Mouse (Mus musculus): ENCODE results near the gene Sergef. TPM values are rescaled to one million over a fixed set of nuclear protein-coding genes. Genes with fewer than 3 reads are reported as not detected.
"Not testable (repeated sequence)": the region's sequence is repeated elsewhere in the genome, so short reads cannot be mapped to it uniquely, and the experiment has no call there.

Sergef gene
- polyA plus RNA-seq, 1 experiment = 38.7 TPM

GRCm38 (mm10) chr7:46586621-46587216, 52.9 kb downstream of the Sergef start:
- no peak for TF ChIP-seq POLR2A (IDR thresholded peaks at IDR 0.05; ENCODE audit: borderline replicate concordance, insufficient read depth, low read length)
- no peak for TF ChIP-seq CTCF (IDR thresholded peaks at IDR 0.05; ENCODE audit: borderline replicate concordance, insufficient read depth, low read depth, low read length)
- peaks cover 25% of the 10 kb centered on the region for H3K4me1 ChIP-seq (ENCODE audit: control insufficient read depth, insufficient read depth, low read length)
- peak; percentile 49 to 61 for DNase-seq
- H3K27ac ChIP-seq (ENCODE audit: insufficient read depth, low read length) = no peak overlapping the region
- no peak overlapping the region for H3K4me3 ChIP-seq (replicated peaks; ENCODE audit: insufficient read depth, low read depth, low read length)
- WGBS = 41% methylated on average over 10 of the region's 10 CpGs
- H3K27me3 ChIP-seq (ENCODE audit: control insufficient read depth, insufficient read depth, low read length) = no peaks in the 10 kb centered on the region

DNA sequence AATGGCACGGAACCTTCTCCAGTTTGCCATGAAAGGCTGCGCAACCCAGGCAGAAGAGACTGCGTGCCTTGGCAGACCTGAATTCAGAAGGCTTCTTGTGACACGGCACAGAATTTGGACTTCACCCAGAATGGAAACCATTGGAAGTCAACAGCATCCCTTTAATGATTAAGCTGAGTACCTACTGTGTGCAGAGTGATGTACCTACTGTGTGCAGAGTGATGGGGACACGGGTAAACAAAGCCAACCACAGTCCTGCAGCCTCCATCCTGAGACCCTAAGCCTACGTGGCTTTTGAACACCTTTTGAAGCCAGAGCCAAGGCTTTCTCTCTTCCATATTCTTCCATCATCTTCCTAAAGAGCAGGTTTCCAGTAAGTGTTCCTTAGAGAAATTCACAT, 56.9 kb downstream of the Sergef start:
- H3K4me3 ChIP-seq (replicated peaks; ENCODE audit: insufficient read depth, low read depth, low read length) = no peak overlapping the region
- H3K27ac ChIP-seq (ENCODE audit: insufficient read depth, low read length) = no peak overlapping the region
- peaks cover 15% of the 10 kb centered on the region for H3K4me1 ChIP-seq (ENCODE audit: control insufficient read depth, insufficient read depth, low read length)
- WGBS = 93% methylated on average over 6 of the region's 6 CpGs
- no peaks in the 10 kb centered on the region for H3K27me3 ChIP-seq (ENCODE audit: control insufficient read depth, insufficient read depth, low read length)
- DNase-seq = no peak
- TF ChIP-seq POLR2A (IDR thresholded peaks at IDR 0.05; ENCODE audit: borderline replicate concordance, insufficient read depth, low read length) (no peak), CTCF (IDR thresholded peaks at IDR 0.05; ENCODE audit: borderline replicate concordance, insufficient read depth, low read depth, low read length) (no peak)

DNA sequence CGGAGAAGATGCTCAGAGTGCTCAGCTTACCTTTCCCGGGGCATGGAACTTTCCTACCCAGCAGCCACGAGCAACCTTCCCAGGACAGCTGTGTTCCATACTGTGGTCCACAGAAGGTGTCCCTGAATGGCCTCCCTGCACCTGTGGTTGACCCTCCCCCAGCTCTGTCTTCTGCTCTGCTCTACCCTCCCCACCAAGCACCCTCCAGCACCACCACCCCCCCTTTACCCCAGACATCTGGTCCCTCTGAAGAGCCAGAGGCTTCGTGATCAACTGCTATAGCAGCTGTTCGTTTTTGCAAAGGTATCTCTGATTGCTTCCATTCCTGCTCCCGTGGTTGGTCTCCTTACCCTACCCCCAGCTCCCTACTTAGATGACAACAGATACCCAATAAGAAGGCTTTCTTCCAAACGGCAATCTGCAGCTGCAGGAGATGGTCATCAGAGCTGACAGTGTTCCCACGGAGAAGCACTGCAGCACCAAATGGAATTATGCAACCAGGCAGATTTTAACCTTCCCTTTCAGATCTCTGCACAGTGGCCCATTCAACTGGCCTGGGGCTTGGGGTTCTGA, 58.2 kb downstream of the Sergef start:
- Histone ChIP-seq H3K4me1 (ENCODE audit: control insufficient read depth, insufficient read depth, low read length) (peaks cover 4% of the 10 kb centered on the region), H3K4me3 (replicated peaks; ENCODE audit: insufficient read depth, low read depth, low read length) (no peak overlapping the region), H3K27me3 (ENCODE audit: control insufficient read depth, insufficient read depth, low read length) (no peaks in the 10 kb centered on the region), H3K27ac (ENCODE audit: insufficient read depth, low read length) (no peak overlapping the region)
- WGBS = 52% methylated on average over 8 of the region's 8 CpGs
- TF ChIP-seq POLR2A (IDR thresholded peaks at IDR 0.05; ENCODE audit: borderline replicate concordance, insufficient read depth, low read length) = no peak
- no peak for TF ChIP-seq CTCF (IDR thresholded peaks at IDR 0.05; ENCODE audit: borderline replicate concordance, insufficient read depth, low read depth, low read length)
- no peak for DNase-seq

DNA sequence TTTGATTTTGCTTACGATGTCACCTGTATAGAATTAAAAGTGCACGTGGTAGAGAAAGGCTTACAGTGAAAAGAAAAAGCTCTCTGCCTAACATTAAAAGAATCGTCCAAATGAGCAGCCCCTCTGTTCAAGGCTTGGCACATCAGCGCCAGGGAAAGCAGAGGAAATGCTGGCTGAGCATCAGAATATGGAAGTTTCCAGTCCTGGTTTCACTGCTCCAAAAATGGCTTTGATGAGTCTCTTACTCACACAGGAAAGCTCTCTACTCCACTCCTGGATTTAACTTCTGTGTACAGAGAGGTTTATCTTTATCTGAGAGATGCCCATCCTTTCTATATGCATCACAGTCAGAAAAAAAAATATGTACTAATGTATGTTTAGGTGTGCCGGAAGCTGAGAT, 61.5 kb downstream of the Sergef start:
- H3K27me3 ChIP-seq (ENCODE audit: control insufficient read depth, insufficient read depth, low read length) = no peaks in the 10 kb centered on the region
- H3K27ac ChIP-seq (ENCODE audit: insufficient read depth, low read length) = no peak overlapping the region
- WGBS = 69% methylated on average over 5 of the region's 5 CpGs
- peaks cover 19% of the 10 kb centered on the region for H3K4me1 ChIP-seq (ENCODE audit: control insufficient read depth, insufficient read depth, low read length)
- TF ChIP-seq POLR2A (IDR thresholded peaks at IDR 0.05; ENCODE audit: borderline replicate concordance, insufficient read depth, low read length) (no peak), CTCF (IDR thresholded peaks at IDR 0.05; ENCODE audit: borderline replicate concordance, insufficient read depth, low read depth, low read length) (no peak)
- no peak overlapping the region for H3K4me3 ChIP-seq (replicated peaks; ENCODE audit: insufficient read depth, low read depth, low read length)
- no peak for DNase-seq

DNA sequence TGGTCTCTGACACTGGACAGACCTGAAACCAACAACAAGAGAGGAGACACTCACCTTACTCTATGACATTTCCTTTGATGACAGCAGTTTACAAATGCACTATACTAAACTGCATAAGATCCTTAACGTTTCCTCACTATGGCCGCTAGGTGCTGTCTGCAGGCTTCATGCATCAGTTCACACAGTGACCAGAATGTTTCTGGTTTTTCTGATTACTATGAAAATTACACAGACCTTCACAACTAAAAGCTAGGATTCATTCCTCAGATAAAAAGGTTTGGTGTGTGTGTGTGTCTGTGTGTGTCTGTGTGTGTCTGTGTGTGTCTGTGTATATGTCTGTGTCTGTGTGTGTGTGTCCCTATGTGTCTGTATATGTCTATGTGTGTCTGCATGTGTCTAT, 63.7 kb downstream of the Sergef start:
- DNase-seq = no peak
- no peak overlapping the region for H3K4me3 ChIP-seq (replicated peaks; ENCODE audit: insufficient read depth, low read depth, low read length)
- peaks cover 24% of the 10 kb centered on the region for H3K4me1 ChIP-seq (ENCODE audit: control insufficient read depth, insufficient read depth, low read length)
- no peaks in the 10 kb centered on the region for H3K27me3 ChIP-seq (ENCODE audit: control insufficient read depth, insufficient read depth, low read length)
- 76% methylated on average over 2 of the region's 2 CpGs for WGBS
- H3K27ac ChIP-seq (ENCODE audit: insufficient read depth, low read length) = no peak overlapping the region
- TF ChIP-seq CTCF (IDR thresholded peaks at IDR 0.05; ENCODE audit: borderline replicate concordance, insufficient read depth, low read depth, low read length) = no peak
- TF ChIP-seq POLR2A (IDR thresholded peaks at IDR 0.05; ENCODE audit: borderline replicate concordance, insufficient read depth, low read length) = no peak

GRCm38 (mm10) chr7:46572803-46573594, 66.6 kb downstream of the Sergef start:
- Histone ChIP-seq H3K27me3 (ENCODE audit: control insufficient read depth, insufficient read depth, low read length) (no peaks in the 10 kb centered on the region), H3K4me1 (ENCODE audit: control insufficient read depth, insufficient read depth, low read length) (peaks cover 23% of the 10 kb centered on the region), H3K27ac (ENCODE audit: insufficient read depth, low read length) (peak overlapping the region; percentile 84), H3K4me3 (replicated peaks; ENCODE audit: insufficient read depth, low read depth, low read length) (no peak overlapping the region)
- WGBS = 19% methylated on average over 15 of the region's 15 CpGs
- DNase-seq = peak; percentile 81 to 88
- TF ChIP-seq POLR2A (IDR thresholded peaks at IDR 0.05; ENCODE audit: borderline replicate concordance, insufficient read depth, low read length) = no peak
- no peak for TF ChIP-seq CTCF (IDR thresholded peaks at IDR 0.05; ENCODE audit: borderline replicate concordance, insufficient read depth, low read depth, low read length)

DNA sequence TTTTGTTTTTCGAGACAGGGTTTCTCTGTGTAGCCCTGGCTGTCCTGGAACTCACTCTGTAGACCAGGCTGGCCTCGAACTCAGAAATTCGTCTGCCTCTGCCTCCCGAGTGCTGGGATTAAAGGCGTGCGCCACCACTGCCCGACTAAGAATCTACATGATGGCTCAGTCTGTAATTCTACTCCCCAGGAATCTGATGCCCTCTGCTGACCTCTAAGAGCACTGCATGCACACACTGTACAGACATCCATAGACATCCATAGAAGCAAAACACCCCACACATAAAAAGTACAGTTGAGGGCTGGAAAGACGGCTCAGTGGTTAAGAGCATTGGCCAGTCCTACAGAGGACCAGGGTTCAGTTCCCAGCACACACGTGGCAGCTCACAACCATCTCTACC, 70.1 kb downstream of the Sergef start:
- H3K4me3 ChIP-seq (replicated peaks; ENCODE audit: insufficient read depth, low read depth, low read length); H3K27ac ChIP-seq (ENCODE audit: insufficient read depth, low read length); H3K27me3 ChIP-seq (ENCODE audit: control insufficient read depth, insufficient read depth, low read length): not testable (repeated sequence)
- peak; percentile 69 to 71 for DNase-seq
- peak; percentile 48; the same call in 1 of the 2 replicates for TF ChIP-seq CTCF (IDR thresholded peaks at IDR 0.05; ENCODE audit: borderline replicate concordance, insufficient read depth, low read depth, low read length)
- 60% methylated on average over 9 of the region's 9 CpGs for WGBS
- peaks cover 19% of the 10 kb centered on the region for H3K4me1 ChIP-seq (ENCODE audit: control insufficient read depth, insufficient read depth, low read length)
